Mouse (Mus musculus): ENCODE measurements around the gene Crocc. TPM values are rescaled to one million over a fixed set of nuclear protein-coding genes. Genes with fewer than 3 reads are reported as not detected.

The Crocc gene
- polyA plus RNA-seq, 1 experiment from 2014 or later, result 4.8 TPM

- H3K27me3 ChIP-seq (ENCODE audit: control insufficient read depth, insufficient read depth, low read length), result no peaks in the 10 kb centered on the region
- peak overlapping the region; percentile 90 for H3K4me2 ChIP-seq (ENCODE audit: low read depth, low read length)
- peak overlapping the region; percentile 21; the same call in 1 of the 2 replicates for H3K9ac ChIP-seq (replicated peaks; ENCODE audit: low read depth, low read length)
- H3K4me1 ChIP-seq (ENCODE audit: control insufficient read depth, insufficient read depth, low read length), result peaks cover 23% of the 10 kb centered on the region
- peak overlapping the region; percentile 92; the same call in 1 of the 2 replicates for H3K4me3 ChIP-seq (ENCODE audit: low read depth, low read length)
- H3K36me3 ChIP-seq (ENCODE audit: control insufficient read depth, insufficient read depth, low read length), result peaks cover 6% of the 10 kb centered on the region
- 49% methylated on average over 7 of the region's 7 CpGs for WGBS
- H3K9me3 ChIP-seq (ENCODE audit: control insufficient read depth, low read length), result no peaks in the 10 kb centered on the region
- no peak for ATAC-seq (ENCODE audit: low read depth)
- no peak overlapping the region for H3K27ac ChIP-seq (ENCODE audit: low read depth, low read length)
These were observed 71.6 kb downstream of the Crocc start for GRCm38 (mm10) chr4:140988706-140989290.

- peak overlapping the region; percentile 89; the same call in 1 of the 2 replicates for H3K27ac ChIP-seq (ENCODE audit: low read depth, low read length)
- H3K4me1 ChIP-seq (ENCODE audit: control insufficient read depth, insufficient read depth, low read length), result peaks cover 27% of the 10 kb centered on the region
- peak overlapping the region; percentile 90 for H3K4me2 ChIP-seq (ENCODE audit: low read depth, low read length)
- ATAC-seq (ENCODE audit: low read depth), result no peak; the same call in 1 of the 2 replicates
- 22% methylated on average over 7 of the region's 7 CpGs for WGBS
- no peaks in the 10 kb centered on the region for H3K27me3 ChIP-seq (ENCODE audit: control insufficient read depth, insufficient read depth, low read length)
- no peaks in the 10 kb centered on the region; the same call in 1 of the 2 replicates for H3K36me3 ChIP-seq (ENCODE audit: control insufficient read depth, insufficient read depth, low read length)
- H3K9ac ChIP-seq (replicated peaks; ENCODE audit: low read depth, low read length), result peak overlapping the region; percentile 92
- H3K4me3 ChIP-seq (ENCODE audit: low read depth, low read length), result peak overlapping the region; percentile 92
- no peaks in the 10 kb centered on the region for H3K9me3 ChIP-seq (ENCODE audit: control insufficient read depth, low read length)
These were observed 72.9 kb downstream of the Crocc start for GRCm38 (mm10) chr4:140987476-140987875.

GRCm38 (mm10) chr4:140986711-140987395 is 73.5 kb downstream of the Crocc start, which contains the start of gene Atp13a2:
Atp13a2 (plus strand) TSS chr4:140986873.
- H3K9ac ChIP-seq (replicated peaks; ENCODE audit: low read depth, low read length), result peak within 1 kb of the TSS; percentile 92
- H3K4me2 ChIP-seq (ENCODE audit: low read depth, low read length), result peak within 1 kb of the TSS; percentile 90
- no peaks in the 10 kb centered on the region for H3K9me3 ChIP-seq (ENCODE audit: control insufficient read depth, low read length)
- H3K27ac ChIP-seq (ENCODE audit: low read depth, low read length), result peak within 1 kb of the TSS; percentile 89
- WGBS, result under 1% methylated on average over 52 of the region's 58 CpGs
- H3K4me1 ChIP-seq (ENCODE audit: control insufficient read depth, insufficient read depth, low read length), result peaks cover 27% of the 10 kb centered on the region
- H3K36me3 ChIP-seq (ENCODE audit: control insufficient read depth, insufficient read depth, low read length), result no peaks in the 10 kb centered on the region; the same call in 1 of the 2 replicates
- H3K4me3 ChIP-seq (ENCODE audit: low read depth, low read length), result peak within 1 kb of the TSS; percentile 92
- ATAC-seq (ENCODE audit: low read depth), result peak; percentile 91
- no peaks in the 10 kb centered on the region for H3K27me3 ChIP-seq (ENCODE audit: control insufficient read depth, insufficient read depth, low read length)

DNA sequence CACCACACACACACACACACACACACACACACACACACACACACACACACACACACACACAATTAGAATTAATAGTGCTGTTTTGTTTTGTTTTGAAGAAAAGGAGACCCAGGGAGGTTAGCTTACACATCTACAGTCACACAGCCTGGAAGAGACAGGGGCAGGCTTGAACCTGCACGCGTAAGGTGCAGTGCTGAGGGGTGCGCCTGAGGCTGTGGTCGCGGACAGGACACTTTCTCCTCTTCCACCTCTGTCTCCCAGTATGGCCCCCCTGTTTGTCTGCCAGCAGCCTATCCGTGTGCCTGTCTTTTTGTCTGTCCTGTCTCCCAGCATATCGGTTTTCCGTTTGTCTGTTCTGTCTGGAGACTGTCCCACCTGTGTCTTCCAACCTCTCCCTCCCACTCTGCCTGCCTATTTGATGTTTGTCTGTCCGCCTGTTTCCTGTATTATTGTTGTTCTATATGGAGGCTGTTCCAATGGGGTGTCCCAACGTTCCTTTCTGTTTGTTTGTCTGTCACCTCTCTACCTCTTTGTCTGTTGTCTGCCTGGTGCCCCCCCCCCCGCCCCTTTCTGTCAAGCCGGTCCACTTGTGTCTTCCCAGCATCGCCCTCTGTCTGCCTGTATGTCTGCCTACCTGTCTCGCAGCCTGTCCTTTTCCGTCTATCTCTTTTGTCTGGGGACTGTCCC is 74.2 kb downstream of the Crocc start:
- no peaks in the 10 kb centered on the region for H3K9me3 ChIP-seq (ENCODE audit: control insufficient read depth, low read length)
- WGBS, result 30% methylated on average over 15 of the region's 15 CpGs
- peak overlapping the region; percentile 92 for H3K9ac ChIP-seq (replicated peaks; ENCODE audit: low read depth, low read length)
- no peaks in the 10 kb centered on the region for H3K27me3 ChIP-seq (ENCODE audit: control insufficient read depth, insufficient read depth, low read length)
- peak overlapping the region; percentile 92 for H3K4me3 ChIP-seq (ENCODE audit: low read depth, low read length)
- ATAC-seq (ENCODE audit: low read depth), result peak; percentile 13; the same call in 1 of the 2 replicates
- H3K36me3 ChIP-seq (ENCODE audit: control insufficient read depth, insufficient read depth, low read length), result no peaks in the 10 kb centered on the region
- peak overlapping the region; percentile 90 for H3K4me2 ChIP-seq (ENCODE audit: low read depth, low read length)
- H3K4me1 ChIP-seq (ENCODE audit: control insufficient read depth, insufficient read depth, low read length), result peaks cover 27% of the 10 kb centered on the region
- H3K27ac ChIP-seq (ENCODE audit: low read depth, low read length), result peak overlapping the region; percentile 89

GRCm38 (mm10) chr4:140984544-140984943 is 75.8 kb downstream of the Crocc start:
- ATAC-seq (ENCODE audit: low read depth), result no peak
- Histone ChIP-seq H3K27ac (ENCODE audit: low read depth, low read length) (no peak overlapping the region), H3K9me3 (ENCODE audit: control insufficient read depth, low read length) (no peaks in the 10 kb centered on the region), H3K4me1 (ENCODE audit: control insufficient read depth, insufficient read depth, low read length) (peaks cover 24% of the 10 kb centered on the region), H3K9ac (replicated peaks; ENCODE audit: low read depth, low read length) (no peak overlapping the region), H3K4me3 (ENCODE audit: low read depth, low read length) (no peak overlapping the region), H3K36me3 (ENCODE audit: control insufficient read depth, insufficient read depth, low read length) (peaks cover 3% of the 10 kb centered on the region), H3K4me2 (ENCODE audit: low read depth, low read length) (no peak overlapping the region), H3K27me3 (ENCODE audit: control insufficient read depth, insufficient read depth, low read length) (no peaks in the 10 kb centered on the region)
- WGBS, result 96% methylated on average over 6 of the region's 6 CpGs

GRCm38 (mm10) chr4:140983442-140983841 is 76.9 kb downstream of the Crocc start:
- H3K27ac ChIP-seq (ENCODE audit: low read depth, low read length), result no peak overlapping the region
- no peaks in the 10 kb centered on the region for H3K27me3 ChIP-seq (ENCODE audit: control insufficient read depth, insufficient read depth, low read length)
- 17% methylated on average over 9 of the region's 9 CpGs for WGBS
- no peak for ATAC-seq (ENCODE audit: low read depth)
- H3K36me3 ChIP-seq (ENCODE audit: control insufficient read depth, insufficient read depth, low read length), result peaks cover 12% of the 10 kb centered on the region
- H3K4me1 ChIP-seq (ENCODE audit: control insufficient read depth, insufficient read depth, low read length), result peaks cover 15% of the 10 kb centered on the region
- H3K4me2 ChIP-seq (ENCODE audit: low read depth, low read length), result 0 out of 2 replicates have a peak overlapping the region, but pooled peaks have one; percentile 9
- H3K4me3 ChIP-seq (ENCODE audit: low read depth, low read length), result no peak overlapping the region
- H3K9ac ChIP-seq (replicated peaks; ENCODE audit: low read depth, low read length), result no peak overlapping the region
- no peaks in the 10 kb centered on the region for H3K9me3 ChIP-seq (ENCODE audit: control insufficient read depth, low read length)

DNA sequence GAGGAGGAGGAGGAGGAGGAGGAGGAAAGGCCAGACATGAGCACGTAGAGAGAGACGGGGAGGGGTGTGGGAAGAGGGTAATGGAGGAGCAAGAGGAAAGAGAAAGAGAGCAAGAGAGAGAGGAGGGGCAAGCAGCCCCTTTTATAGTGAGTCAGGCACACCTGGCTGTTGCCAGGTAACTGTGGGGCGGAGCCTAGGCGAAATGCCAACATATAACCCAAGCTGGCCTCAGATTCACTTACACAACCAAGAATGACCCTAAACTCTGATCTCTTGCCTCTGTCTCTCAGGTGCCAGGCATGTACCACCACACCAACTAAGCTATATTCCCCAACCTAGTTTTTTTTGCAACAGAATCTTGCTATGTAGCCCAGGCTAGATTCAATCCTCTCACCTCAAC is 77.5 kb downstream of the Crocc start:
- no peaks in the 10 kb centered on the region for H3K27me3 ChIP-seq (ENCODE audit: control insufficient read depth, insufficient read depth, low read length)
- peaks cover 9% of the 10 kb centered on the region for H3K4me1 ChIP-seq (ENCODE audit: control insufficient read depth, insufficient read depth, low read length)
- H3K9ac ChIP-seq (replicated peaks; ENCODE audit: low read depth, low read length), result no peak overlapping the region
- WGBS, result 70% methylated on average over 4 of the region's 4 CpGs
- H3K27ac ChIP-seq (ENCODE audit: low read depth, low read length), result no peak overlapping the region
- peaks cover 12% of the 10 kb centered on the region for H3K36me3 ChIP-seq (ENCODE audit: control insufficient read depth, insufficient read depth, low read length)
- no peak overlapping the region for H3K4me2 ChIP-seq (ENCODE audit: low read depth, low read length)
- no peak overlapping the region for H3K4me3 ChIP-seq (ENCODE audit: low read depth, low read length)
- ATAC-seq (ENCODE audit: low read depth), result no peak
- no peaks in the 10 kb centered on the region for H3K9me3 ChIP-seq (ENCODE audit: control insufficient read depth, low read length)

- ATAC-seq (ENCODE audit: low read depth), result no peak
These were observed 78.7 kb downstream of the Crocc start for GRCm38 (mm10) chr4:140981605-140982004.

More at GRCm38 (mm10) chr4:140981605-140982004, 78.7 kb downstream of the Crocc start:
- Histone ChIP-seq H3K27ac (ENCODE audit: low read depth, low read length) (no peak overlapping the region), H3K4me2 (ENCODE audit: low read depth, low read length) (no peak overlapping the region), H3K4me1 (ENCODE audit: control insufficient read depth, insufficient read depth, low read length) (peaks cover 4% of the 10 kb centered on the region; the same call in 1 of the 2 replicates), H3K27me3 (ENCODE audit: control insufficient read depth, insufficient read depth, low read length) (no peaks in the 10 kb centered on the region), H3K9ac (replicated peaks; ENCODE audit: low read depth, low read length) (no peak overlapping the region), H3K4me3 (ENCODE audit: low read depth, low read length) (no peak overlapping the region), H3K36me3 (ENCODE audit: control insufficient read depth, insufficient read depth, low read length) (peaks cover 22% of the 10 kb centered on the region), H3K9me3 (ENCODE audit: control insufficient read depth, low read length) (no peaks in the 10 kb centered on the region)
- 98% methylated on average over 2 of the region's 2 CpGs for WGBS

Data from neural tube, embryonic 14.5 days (tissue).